Mouse (Mus musculus): ENCODE data around the gene Gm37240. TPM values are rescaled to one million over a fixed set of nuclear protein-coding genes. Genes with fewer than 3 reads are reported as not detected.
A peak's percentile ranks its signal among the peaks of the same experiment; 100 is the strongest.

The Gm37240 gene
- polyA plus RNA-seq, 1 experiment from 2014 or later = 0.93 TPM

GRCm38 (mm10) chr3:84678891-84679290, 1208.4 kb downstream of the Gm37240 start:
- ATAC-seq = no peak
- H3K27ac ChIP-seq (ENCODE audit: low read depth, low read length) = no peak overlapping the region
- H3K36me3 ChIP-seq (ENCODE audit: control insufficient read depth, insufficient read depth, low read length) = no peaks in the 10 kb centered on the region
- no peak overlapping the region for H3K9ac ChIP-seq (ENCODE audit: low read depth, low read length)
- no peaks in the 10 kb centered on the region for H3K4me1 ChIP-seq (ENCODE audit: control insufficient read depth, insufficient read depth, low read depth, low read length)
- no peak overlapping the region for H3K4me3 ChIP-seq (ENCODE audit: low read length)
- no peaks in the 10 kb centered on the region for H3K9me3 ChIP-seq (ENCODE audit: control insufficient read depth, low read length)
- 81% methylated on average over 5 of the region's 5 CpGs for WGBS
- no peak overlapping the region for H3K4me2 ChIP-seq (ENCODE audit: low read length)
- H3K27me3 ChIP-seq (replicated peaks; ENCODE audit: control insufficient read depth, insufficient read depth, low read length) = no peaks in the 10 kb centered on the region

GRCm38 (mm10) chr3:84675710-84676109, 1211.6 kb downstream of the Gm37240 start:
- Histone ChIP-seq H3K9me3 (ENCODE audit: control insufficient read depth, low read length) (no peaks in the 10 kb centered on the region), H3K4me3 (ENCODE audit: low read length) (no peak overlapping the region), H3K36me3 (ENCODE audit: control insufficient read depth, insufficient read depth, low read length) (no peaks in the 10 kb centered on the region), H3K9ac (ENCODE audit: low read depth, low read length) (no peak overlapping the region), H3K27ac (ENCODE audit: low read depth, low read length) (no peak overlapping the region), H3K4me1 (ENCODE audit: control insufficient read depth, insufficient read depth, low read depth, low read length) (no peaks in the 10 kb centered on the region), H3K4me2 (ENCODE audit: low read length) (no peak overlapping the region), H3K27me3 (replicated peaks; ENCODE audit: control insufficient read depth, insufficient read depth, low read length) (no peaks in the 10 kb centered on the region)
- 87% methylated on average over 5 of the region's 5 CpGs for WGBS
- ATAC-seq = no peak

- 96% methylated on average over 6 of the region's 6 CpGs for WGBS
- no peaks in the 10 kb centered on the region for H3K9me3 ChIP-seq (ENCODE audit: control insufficient read depth, low read length)
- H3K9ac ChIP-seq (ENCODE audit: low read depth, low read length) = no peak overlapping the region
- no peaks in the 10 kb centered on the region for H3K36me3 ChIP-seq (ENCODE audit: control insufficient read depth, insufficient read depth, low read length)
- H3K27ac ChIP-seq (ENCODE audit: low read depth, low read length) = no peak overlapping the region
- H3K4me1 ChIP-seq (ENCODE audit: control insufficient read depth, insufficient read depth, low read depth, low read length) = no peaks in the 10 kb centered on the region
- no peaks in the 10 kb centered on the region for H3K27me3 ChIP-seq (replicated peaks; ENCODE audit: control insufficient read depth, insufficient read depth, low read length)
- H3K4me2 ChIP-seq (ENCODE audit: low read length) = no peak overlapping the region
- ATAC-seq = no peak
- no peak overlapping the region for H3K4me3 ChIP-seq (ENCODE audit: low read length)
Measured at GRCm38 (mm10) chr3:84673552-84673951, 1213.8 kb downstream of the Gm37240 start.

GRCm38 (mm10) chr3:84672136-84672535, 1215.2 kb downstream of the Gm37240 start:
- H3K9me3 ChIP-seq (ENCODE audit: control insufficient read depth, low read length) = no peaks in the 10 kb centered on the region
- H3K9ac ChIP-seq (ENCODE audit: low read depth, low read length) = no peak overlapping the region
- H3K4me1 ChIP-seq (ENCODE audit: control insufficient read depth, insufficient read depth, low read depth, low read length) = no peaks in the 10 kb centered on the region
- H3K27me3 ChIP-seq (replicated peaks; ENCODE audit: control insufficient read depth, insufficient read depth, low read length) = no peaks in the 10 kb centered on the region
- no peaks in the 10 kb centered on the region for H3K36me3 ChIP-seq (ENCODE audit: control insufficient read depth, insufficient read depth, low read length)
- no peak for ATAC-seq
- WGBS = 96% methylated on average over 12 of the region's 12 CpGs
- H3K27ac ChIP-seq (ENCODE audit: low read depth, low read length) = no peak overlapping the region
- no peak overlapping the region for H3K4me3 ChIP-seq (ENCODE audit: low read length)
- H3K4me2 ChIP-seq (ENCODE audit: low read length) = no peak overlapping the region

- no peak overlapping the region for H3K4me3 ChIP-seq (ENCODE audit: low read length)
- H3K36me3 ChIP-seq (ENCODE audit: control insufficient read depth, insufficient read depth, low read length) = no peaks in the 10 kb centered on the region
- no peak overlapping the region for H3K4me2 ChIP-seq (ENCODE audit: low read length)
- H3K4me1 ChIP-seq (ENCODE audit: control insufficient read depth, insufficient read depth, low read depth, low read length) = peaks cover 8% of the 10 kb centered on the region
- no peaks in the 10 kb centered on the region for H3K9me3 ChIP-seq (ENCODE audit: control insufficient read depth, low read length)
- 85% methylated on average over 3 of the region's 3 CpGs for WGBS
- no peak overlapping the region for H3K27ac ChIP-seq (ENCODE audit: low read depth, low read length)
- H3K9ac ChIP-seq (ENCODE audit: low read depth, low read length) = no peak overlapping the region
- no peak for ATAC-seq
- H3K27me3 ChIP-seq (replicated peaks; ENCODE audit: control insufficient read depth, insufficient read depth, low read length) = no peaks in the 10 kb centered on the region; the same call in 1 of the 2 replicates
Measured at GRCm38 (mm10) chr3:84668957-84669356, 1218.4 kb downstream of the Gm37240 start.

- H3K9ac ChIP-seq (ENCODE audit: low read depth, low read length) = peak overlapping the region; percentile 17; the same call in 1 of the 2 replicates
Measured at GRCm38 (mm10) chr3:84665255-84666073, 1221.9 kb downstream of the Gm37240 start.

GRCm38 (mm10) chr3:84664686-84665085, 1222.6 kb downstream of the Gm37240 start:
- ATAC-seq = no peak
- Histone ChIP-seq H3K9me3 (ENCODE audit: control insufficient read depth, low read length) (no peaks in the 10 kb centered on the region), H3K4me1 (ENCODE audit: control insufficient read depth, insufficient read depth, low read depth, low read length) (peaks cover 8% of the 10 kb centered on the region), H3K36me3 (ENCODE audit: control insufficient read depth, insufficient read depth, low read length) (no peaks in the 10 kb centered on the region), H3K27ac (ENCODE audit: low read depth, low read length) (no peak overlapping the region), H3K27me3 (replicated peaks; ENCODE audit: control insufficient read depth, insufficient read depth, low read length) (no peaks in the 10 kb centered on the region; the same call in 1 of the 2 replicates), H3K9ac (ENCODE audit: low read depth, low read length) (no peak overlapping the region), H3K4me3 (ENCODE audit: low read length) (no peak overlapping the region), H3K4me2 (ENCODE audit: low read length) (no peak overlapping the region)
- 73% methylated on average over 8 of the region's 8 CpGs for WGBS

More at GRCm38 (mm10) chr3:84665255-84666073, 1221.9 kb downstream of the Gm37240 start:
- Histone ChIP-seq H3K36me3 (ENCODE audit: control insufficient read depth, insufficient read depth, low read length) (no peaks in the 10 kb centered on the region), H3K9me3 (ENCODE audit: control insufficient read depth, low read length) (no peaks in the 10 kb centered on the region), H3K4me2 (ENCODE audit: low read length) (peak overlapping the region; percentile 47), H3K27me3 (replicated peaks; ENCODE audit: control insufficient read depth, insufficient read depth, low read length) (no peaks in the 10 kb centered on the region; the same call in 1 of the 2 replicates), H3K4me3 (ENCODE audit: low read length) (peak overlapping the region; percentile 25), H3K27ac (ENCODE audit: low read depth, low read length) (no peak overlapping the region), H3K4me1 (ENCODE audit: control insufficient read depth, insufficient read depth, low read depth, low read length) (peaks cover 8% of the 10 kb centered on the region)
- 8% methylated on average over 21 of the region's 21 CpGs for WGBS
- ATAC-seq = peak; percentile 68; the same call in 1 of the 2 replicates

GRCm38 (mm10) chr3:84663858-84664257, 1223.5 kb downstream of the Gm37240 start:
- H3K27ac ChIP-seq (ENCODE audit: low read depth, low read length) = no peak overlapping the region
- no peaks in the 10 kb centered on the region; the same call in 1 of the 2 replicates for H3K27me3 ChIP-seq (replicated peaks; ENCODE audit: control insufficient read depth, insufficient read depth, low read length)
- H3K9me3 ChIP-seq (ENCODE audit: control insufficient read depth, low read length) = no peaks in the 10 kb centered on the region
- H3K4me3 ChIP-seq (ENCODE audit: low read length) = no peak overlapping the region
- H3K4me1 ChIP-seq (ENCODE audit: control insufficient read depth, insufficient read depth, low read depth, low read length) = peaks cover 8% of the 10 kb centered on the region
- no peak for ATAC-seq
- no peaks in the 10 kb centered on the region for H3K36me3 ChIP-seq (ENCODE audit: control insufficient read depth, insufficient read depth, low read length)
- WGBS = 83% methylated on average over 4 of the region's 4 CpGs
- no peak overlapping the region for H3K4me2 ChIP-seq (ENCODE audit: low read length)
- no peak overlapping the region for H3K9ac ChIP-seq (ENCODE audit: low read depth, low read length)

GRCm38 (mm10) chr3:84663079-84663478, 1224.2 kb downstream of the Gm37240 start:
- H3K9me3 ChIP-seq (ENCODE audit: control insufficient read depth, low read length) = no peaks in the 10 kb centered on the region
- no peak overlapping the region for H3K4me3 ChIP-seq (ENCODE audit: low read length)
- no peak overlapping the region for H3K27ac ChIP-seq (ENCODE audit: low read depth, low read length)
- no peak overlapping the region for H3K4me2 ChIP-seq (ENCODE audit: low read length)
- 88% methylated on average over 12 of the region's 12 CpGs for WGBS
- no peak for ATAC-seq
- peaks cover 8% of the 10 kb centered on the region for H3K4me1 ChIP-seq (ENCODE audit: control insufficient read depth, insufficient read depth, low read depth, low read length)
- H3K36me3 ChIP-seq (ENCODE audit: control insufficient read depth, insufficient read depth, low read length) = no peaks in the 10 kb centered on the region
- H3K27me3 ChIP-seq (replicated peaks; ENCODE audit: control insufficient read depth, insufficient read depth, low read length) = no peaks in the 10 kb centered on the region; the same call in 1 of the 2 replicates
- H3K9ac ChIP-seq (ENCODE audit: low read depth, low read length) = no peak overlapping the region

Measured in hindbrain, embryonic 16.5 days (tissue).